Mouse (Mus musculus): ENCODE data around the gene Meis1. TPM values are rescaled to one million over a fixed set of nuclear protein-coding genes. Genes with fewer than 3 reads are reported as not detected.

The Meis1 gene
- total and polyA plus RNA-seq, 3 experiments = 0.19 to 3.6 (median 0.81) TPM

- H3K9me3 ChIP-seq (replicated peaks; ENCODE audit: low read length) = no peaks in the 10 kb centered on the region
- no peak overlapping the region for H3K4me2 ChIP-seq (ENCODE audit: insufficient read depth, low read depth, poor library complexity, severe bottlenecking)
- no peaks in the 10 kb centered on the region for H3K36me3 ChIP-seq (replicated peaks in 1 of 2; ENCODE audit: control insufficient read depth in 1 of 2, insufficient read depth in 1 of 2, low read length in 1 of 2)
- DNase-seq (ENCODE audit: extremely low read depth) = no peak
- 0 out of 4 replicates have a peak, but pooled peaks cover 0 to 2% of the 10 kb centered on the region in 2 experiments for H3K4me1 ChIP-seq (ENCODE audit: control insufficient read depth in 1 of 2, insufficient read depth in 2 of 2)
- in situ Hi-C loops (cut with MboI; ENCODE audit: low pct_ligation_motif_present, low pct_unique_long_range_greater_than_20kb, low sequenced_read_pairs) = no loop called here
- H3K9ac ChIP-seq (ENCODE audit: insufficient read depth, low read depth) = no peak overlapping the region
- no peak overlapping the region for H3K4me3 ChIP-seq (replicated peaks in 1 of 3; ENCODE audit: low read depth in 2 of 3, low read length in 2 of 3, poor library complexity in 1 of 3)
- no peaks in the 10 kb centered on the region for H3K79me2 ChIP-seq (replicated peaks; ENCODE audit: control insufficient read depth, extremely low read depth, insufficient read depth, poor library complexity, severe bottlenecking)
- TF ChIP-seq GABPA (IDR thresholded peaks at IDR 0.05; ENCODE audit: insufficient replicate concordance, low read depth, low read length) = no peak
- TF ChIP-seq NELFE (IDR thresholded peaks at IDR 0.05; ENCODE audit: low read depth, low read length) = no peak
- TF ChIP-seq CTCF (conservative IDR thresholded peaks at IDR 0.05 in 1 of 2, IDR thresholded peaks at IDR 0.05 in 1 of 2; ENCODE audit: low read depth in 2 of 2, low read length in 2 of 2) = no peak
- TF ChIP-seq TCF12 (IDR thresholded peaks at IDR 0.05; ENCODE audit: low read depth, low read length) = no peak
- TF ChIP-seq EP300 (IDR thresholded peaks at IDR 0.05; ENCODE audit: low read length) = no peak
- TF ChIP-seq MYC (IDR thresholded peaks at IDR 0.05; ENCODE audit: low read depth, low read length) = no peak
- no peak for TF ChIP-seq MAX (IDR thresholded peaks at IDR 0.05; ENCODE audit: low read length)
- dilution Hi-C loops (cut with MboI; ENCODE audit: extremely low pct_ligation_motif_present, extremely low pct_unique_long_range_greater_than_20kb, low sequenced_read_pairs) = no loop called here
- no peaks in the 10 kb centered on the region for H3K27me3 ChIP-seq (replicated peaks)
- no peak overlapping the region for H3K27ac ChIP-seq (ENCODE audit: insufficient read depth, low read depth)
Measured at GRCm38 (mm10) chr11:18963202-18964136, 55.3 kb downstream of the Meis1 start.

GRCm38 (mm10) chr11:18959465-18959864, 59.3 kb downstream of the Meis1 start:
- Histone ChIP-seq H3K9ac (ENCODE audit: insufficient read depth, low read depth) (no peak overlapping the region), H3K79me2 (replicated peaks; ENCODE audit: control insufficient read depth, extremely low read depth, insufficient read depth, poor library complexity, severe bottlenecking) (no peaks in the 10 kb centered on the region), H3K36me3 (replicated peaks in 1 of 2; ENCODE audit: control insufficient read depth in 1 of 2, insufficient read depth in 1 of 2, low read length in 1 of 2) (no peaks in the 10 kb centered on the region), H3K4me2 (ENCODE audit: insufficient read depth, low read depth, poor library complexity, severe bottlenecking) (no peak overlapping the region), H3K4me3 (replicated peaks in 1 of 3; ENCODE audit: low read depth in 2 of 3, low read length in 2 of 3, poor library complexity in 1 of 3) (no peak overlapping the region), H3K9me3 (replicated peaks; ENCODE audit: low read length) (no peaks in the 10 kb centered on the region), H3K27me3 (replicated peaks) (no peaks in the 10 kb centered on the region), H3K4me1 (ENCODE audit: control insufficient read depth in 1 of 2, insufficient read depth in 2 of 2) (peaks cover 0 to 5% of the 10 kb centered on the region in 2 experiments; a peak in 1 of 4 replicates), H3K27ac (ENCODE audit: insufficient read depth, low read depth) (no peak overlapping the region)
- TF ChIP-seq JUN (IDR thresholded peaks at IDR 0.05; ENCODE audit: insufficient read depth, low read depth, low read length) (no peak), JUND (conservative IDR thresholded peaks at IDR 0.05; ENCODE audit: low read depth, low read length) (no peak), MYC (IDR thresholded peaks at IDR 0.05; ENCODE audit: low read depth, low read length) (no peak), ELF1 (IDR thresholded peaks at IDR 0.05; ENCODE audit: low read depth, low read length) (no peak), IRF4 (IDR thresholded peaks at IDR 0.05; ENCODE audit: low read depth, low read length) (no peak), NRF1 (IDR thresholded peaks at IDR 0.05; ENCODE audit: low read depth, low read length) (no peak), CHD1 (IDR thresholded peaks at IDR 0.05; ENCODE audit: low read depth, low read length) (no peak), RCOR1 (conservative IDR thresholded peaks at IDR 0.05; ENCODE audit: low read depth, low read length) (no peak), SMC3 (IDR thresholded peaks at IDR 0.05; ENCODE audit: low read depth, low read length) (no peak), ZC3H11A (IDR thresholded peaks at IDR 0.05; ENCODE audit: low read depth, low read length) (no peak), TCF12 (IDR thresholded peaks at IDR 0.05; ENCODE audit: low read depth, low read length) (no peak), ZMIZ1 (IDR thresholded peaks at IDR 0.05; ENCODE audit: low read depth, low read length) (no peak), ZKSCAN1 (IDR thresholded peaks at IDR 0.05; ENCODE audit: borderline replicate concordance, low read depth, low read length) (no peak), EP300 (IDR thresholded peaks at IDR 0.05; ENCODE audit: low read length) (no peak), ZNF384 (IDR thresholded peaks at IDR 0.05; ENCODE audit: low read depth, low read length) (no peak), E2F4 (IDR thresholded peaks at IDR 0.05; ENCODE audit: insufficient replicate concordance, low read depth, low read length) (no peak), USF1 (IDR thresholded peaks at IDR 0.05; ENCODE audit: low read depth, low read length) (no peak)
- DNase-seq (ENCODE audit: extremely low read depth) = no peak
- dilution Hi-C loops (cut with MboI; ENCODE audit: extremely low pct_ligation_motif_present, extremely low pct_unique_long_range_greater_than_20kb, low sequenced_read_pairs) = no loop called here
- in situ Hi-C loops (cut with MboI; ENCODE audit: low pct_ligation_motif_present, low pct_unique_long_range_greater_than_20kb, low sequenced_read_pairs) = no loop called here
